Mouse (Mus musculus): ENCODE results near the gene BC067074.

BC067074 gene

DNA sequence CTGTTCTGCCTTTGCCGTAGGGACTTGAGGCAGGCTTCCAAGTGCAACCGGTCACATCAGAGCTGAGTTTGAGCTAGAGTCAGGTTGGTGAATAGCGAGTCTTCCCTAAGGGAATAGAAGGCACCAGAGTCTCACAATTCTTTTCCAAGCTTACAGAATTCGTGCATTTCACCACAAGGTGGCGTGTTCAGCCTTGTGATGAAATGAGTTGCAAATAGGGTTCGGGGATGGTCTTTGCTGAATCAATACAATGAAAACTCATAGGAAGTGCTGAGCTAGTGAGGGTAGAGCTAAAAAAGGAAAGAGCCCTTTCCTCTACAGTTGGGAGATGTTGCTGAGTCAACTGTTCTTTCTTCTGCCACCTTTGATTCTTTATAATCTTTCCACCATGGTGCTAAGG, 29.0 kb downstream of the BC067074 start:
- DNase-seq (ENCODE audit: low spot score in 2 of 2), result peak in 1 of 2 experiments; percentile 26

DNA sequence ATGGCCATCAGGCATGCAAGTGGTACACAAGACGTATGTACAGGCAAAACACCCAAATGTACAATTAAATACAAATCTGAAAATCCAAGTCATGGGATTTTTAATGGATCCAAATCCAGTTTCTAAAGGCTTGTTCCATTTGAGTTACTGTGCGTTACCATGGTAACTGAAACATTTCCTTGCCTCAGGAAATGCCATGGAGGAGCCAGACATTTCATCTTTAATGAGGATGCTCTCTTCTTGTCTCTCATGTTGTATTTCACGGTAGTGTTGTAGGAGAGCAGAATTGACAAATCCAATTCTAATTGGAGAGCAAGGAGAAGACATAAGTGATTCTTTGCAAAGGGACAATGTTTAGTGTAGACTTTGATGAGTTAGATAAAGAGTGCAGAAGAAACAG, 31.3 kb downstream of the BC067074 start:
- no peak for DNase-seq (ENCODE audit: low spot score in 2 of 2)

DNA sequence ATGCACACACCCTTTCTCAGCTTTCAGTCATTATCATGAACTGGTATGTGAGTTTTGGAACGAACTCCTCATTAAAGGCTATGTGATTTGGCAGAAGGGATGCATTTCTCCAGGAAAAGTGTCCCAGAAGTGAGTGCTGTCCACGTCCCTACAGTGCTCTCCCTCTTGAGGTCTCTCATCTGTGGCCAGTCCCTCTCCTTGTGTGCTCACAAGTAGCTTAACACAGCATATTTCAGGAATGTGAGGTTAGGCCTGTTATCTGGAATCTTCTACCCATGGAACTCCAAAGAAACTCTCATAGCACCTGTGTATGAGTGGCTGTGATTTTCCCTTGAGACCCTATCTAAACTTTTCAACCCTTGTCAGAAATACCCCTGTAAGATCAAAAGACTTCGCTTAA, 32.7 kb downstream of the BC067074 start:
- DNase-seq (ENCODE audit: low spot score in 2 of 2), result no peak

DNA sequence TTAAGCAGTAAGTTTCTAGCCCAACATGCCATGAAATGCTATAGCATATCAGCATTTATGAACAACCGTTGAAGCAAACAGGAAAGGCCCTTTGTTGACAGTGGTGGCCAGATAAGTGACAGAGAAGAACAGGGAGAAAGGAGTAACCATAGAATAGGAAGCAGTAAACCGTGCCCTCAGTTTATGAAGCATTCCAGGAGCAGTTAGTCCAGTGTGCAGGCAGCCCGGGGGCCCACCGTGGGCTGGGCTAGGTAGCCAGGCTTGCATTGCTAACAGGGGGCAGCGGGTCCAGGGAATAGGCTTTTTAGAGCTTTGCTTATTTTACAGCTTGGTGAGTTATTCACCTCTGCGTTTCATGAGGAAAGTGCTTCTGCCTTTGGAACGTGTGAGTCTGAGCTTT, 39.3 kb downstream of the BC067074 start:
- no peak for DNase-seq (ENCODE audit: low spot score in 2 of 2)

GRCm38 (mm10) chr13:113333374-113333773, 40.4 kb downstream of the BC067074 start:
- no peak for DNase-seq (ENCODE audit: low spot score in 2 of 2)

DNA sequence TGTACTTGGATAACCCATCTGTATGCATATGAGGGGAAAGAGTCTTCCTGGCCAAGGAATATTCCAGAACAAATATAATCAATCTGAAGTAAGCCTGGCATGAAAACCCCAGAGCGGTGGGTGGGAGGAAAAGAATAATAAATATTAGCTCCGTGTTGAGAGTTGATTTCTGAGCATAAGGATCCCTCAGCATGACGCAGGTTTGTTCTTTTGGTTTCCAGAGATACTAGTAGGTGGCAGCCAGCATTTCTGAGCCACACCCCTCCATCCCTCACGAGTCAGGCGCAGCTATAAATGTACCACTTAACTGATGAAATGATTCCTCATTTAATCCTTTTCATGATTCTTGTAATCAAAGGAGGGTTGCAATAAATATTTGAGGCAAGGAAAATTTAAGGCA, 41.0 kb downstream of the BC067074 start:
- DNase-seq (ENCODE audit: low spot score in 2 of 2), result no peak

DNA sequence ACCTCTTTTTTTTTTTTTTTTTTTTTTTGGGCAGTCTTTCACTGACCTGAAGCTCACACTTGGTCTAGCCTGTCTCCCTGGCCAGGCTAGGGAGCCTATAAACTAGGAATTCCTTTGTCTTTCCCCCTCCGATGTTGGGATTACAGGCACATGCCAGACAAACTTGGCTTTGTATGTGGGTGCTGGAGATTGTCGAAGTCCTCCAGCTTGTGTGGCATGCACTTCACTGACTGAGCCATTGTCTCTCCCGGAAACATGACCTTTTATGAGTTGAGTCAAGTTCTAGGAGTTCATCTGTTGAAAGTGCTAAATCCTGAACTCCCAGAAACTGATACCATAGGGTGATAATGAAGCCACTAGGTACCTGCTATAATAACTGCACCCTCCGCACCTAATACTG, 41.8 kb downstream of the BC067074 start:
- no peak for DNase-seq (ENCODE audit: low spot score in 2 of 2)

- DNase-seq (ENCODE audit: low spot score in 2 of 2), result peak in 1 of 2 experiments; percentile 50
Observed at GRCm38 (mm10) chr13:113337223-113337858, 44.4 kb downstream of the BC067074 start.

DNA sequence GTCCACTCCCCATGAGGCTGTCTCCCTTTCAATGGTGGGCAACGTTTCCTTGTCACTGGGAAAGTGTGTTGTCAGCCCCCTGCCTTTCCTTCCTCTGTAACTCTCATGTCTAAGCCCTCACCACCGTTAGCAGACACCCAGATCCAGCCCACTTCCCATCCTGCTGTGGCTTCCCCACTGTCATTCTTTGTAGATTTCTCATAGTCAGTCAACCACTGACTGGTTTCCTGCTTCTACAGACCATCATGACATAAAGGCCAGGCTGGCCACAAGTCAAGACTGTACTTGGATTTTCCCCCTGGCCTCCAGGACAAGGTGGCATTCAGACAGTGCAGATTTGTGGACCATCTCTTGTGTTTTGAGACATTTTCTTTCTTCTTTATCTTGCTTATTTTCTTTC, 47.7 kb downstream of the BC067074 start:
- DNase-seq (ENCODE audit: low spot score in 2 of 2), result no peak

DNA sequence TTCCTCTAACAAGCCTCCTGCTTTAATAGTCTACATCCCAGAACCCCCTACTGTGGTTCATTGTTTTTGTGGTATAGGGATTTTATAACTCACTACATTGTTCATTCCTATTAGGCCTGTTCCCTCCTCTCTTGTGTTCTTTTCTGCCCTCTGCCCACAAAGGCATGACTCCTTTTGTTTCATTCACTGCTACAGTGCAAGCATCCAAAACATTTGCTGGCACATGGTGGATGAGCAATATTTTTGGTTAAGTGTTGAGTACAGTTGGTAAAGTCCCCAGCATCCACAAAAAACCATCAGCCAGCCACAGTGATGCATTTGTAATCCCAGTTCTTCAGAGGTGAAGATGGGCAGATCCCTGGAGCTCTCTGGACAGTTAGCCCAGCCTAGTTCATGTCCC, 48.2 kb downstream of the BC067074 start:
- no peak for DNase-seq (ENCODE audit: low spot score in 2 of 2)

- no peak for DNase-seq (ENCODE audit: low spot score in 2 of 2)
Observed at GRCm38 (mm10) chr13:113342355-113342919, 49.5 kb downstream of the BC067074 start.

- DNase-seq (ENCODE audit: low spot score in 2 of 2), result no peak
Observed at GRCm38 (mm10) chr13:113350743-113351430, 57.9 kb downstream of the BC067074 start.

DNA sequence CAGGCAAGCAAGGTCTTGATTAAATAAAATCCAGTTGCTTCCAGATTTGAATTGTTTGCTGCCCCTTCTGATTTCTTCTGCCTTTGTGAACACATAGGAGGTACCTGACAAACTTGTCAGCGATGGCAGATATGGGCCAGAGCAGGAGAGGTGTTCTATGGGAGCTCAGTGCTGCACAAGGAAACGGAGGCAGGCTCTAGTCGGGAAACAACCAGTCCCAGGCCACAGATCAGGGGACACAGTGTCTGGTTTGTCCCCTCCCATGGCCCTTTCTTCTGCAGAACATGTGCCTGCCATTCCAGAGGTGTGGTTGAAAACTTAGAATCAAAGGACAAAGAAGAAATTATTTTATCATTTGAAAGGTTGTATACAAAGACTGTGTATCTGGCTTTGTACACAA, 60.6 kb downstream of the BC067074 start:
- no peak for DNase-seq (ENCODE audit: low spot score in 2 of 2)

DNA sequence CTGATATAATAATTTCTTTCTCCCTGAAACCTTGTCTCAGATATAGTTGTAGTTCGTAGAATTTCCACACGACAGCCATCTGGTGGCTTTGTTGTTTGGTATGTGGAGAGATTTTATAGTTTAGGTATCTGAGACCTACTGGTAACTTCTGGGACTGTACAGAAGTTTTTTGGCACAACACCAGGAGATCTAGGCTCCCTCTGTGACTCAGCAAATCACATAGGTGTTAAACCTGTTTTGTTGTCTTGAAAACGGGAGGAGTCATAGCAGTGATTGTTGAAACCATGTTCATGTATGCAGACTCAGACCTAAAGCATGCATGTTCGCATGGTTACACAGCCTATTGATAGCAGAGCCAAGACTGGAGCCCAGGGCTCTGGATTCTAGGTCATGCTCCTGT, 61.0 kb downstream of the BC067074 start:
- DNase-seq (ENCODE audit: low spot score in 2 of 2), result no peak

DNA sequence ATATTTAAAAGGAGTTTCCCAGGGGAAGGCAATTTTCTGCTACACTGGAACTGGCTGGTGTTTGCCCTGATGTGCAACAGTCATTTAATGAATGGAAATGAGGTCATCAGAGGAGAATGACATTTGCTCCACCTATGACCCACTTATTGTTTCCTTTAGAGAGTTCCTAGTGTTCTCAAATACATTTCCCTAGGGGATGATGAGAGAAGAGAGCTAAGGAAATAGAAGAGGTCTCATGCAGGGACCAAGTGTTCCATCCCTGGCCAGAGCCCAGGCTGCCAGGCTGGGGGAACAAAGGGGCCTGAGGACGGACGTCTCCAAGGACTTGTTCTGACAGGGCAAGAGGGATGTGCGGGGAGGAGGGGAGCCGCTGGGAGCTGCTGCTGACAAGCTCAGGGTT, 62.1 kb downstream of the BC067074 start:
- DNase-seq (ENCODE audit: low spot score in 2 of 2), result no peak

- no peak for DNase-seq (ENCODE audit: low spot score in 2 of 2)
Observed at GRCm38 (mm10) chr13:113357438-113358144, 64.6 kb downstream of the BC067074 start.

DNA sequence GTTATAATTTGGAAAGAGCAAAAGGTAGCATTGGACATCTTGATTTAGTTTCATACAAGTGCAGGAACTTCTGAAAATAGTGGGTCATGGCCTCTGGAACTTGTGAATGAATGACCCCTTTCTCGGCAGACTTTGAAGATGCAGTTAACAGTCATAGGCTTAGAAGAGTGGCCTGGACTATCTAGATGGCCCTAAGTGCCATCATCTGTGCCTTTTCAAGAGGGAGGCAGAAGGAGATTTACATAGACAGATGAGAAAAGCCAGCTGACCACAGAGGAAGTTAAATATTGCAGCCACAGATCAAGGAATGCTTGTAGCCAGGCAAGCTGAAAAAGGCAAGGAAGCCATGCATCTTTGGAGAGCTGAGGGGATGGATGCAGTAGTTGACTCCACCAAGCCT, 66.7 kb downstream of the BC067074 start:
- no peak for DNase-seq (ENCODE audit: low spot score in 2 of 2)

DNA sequence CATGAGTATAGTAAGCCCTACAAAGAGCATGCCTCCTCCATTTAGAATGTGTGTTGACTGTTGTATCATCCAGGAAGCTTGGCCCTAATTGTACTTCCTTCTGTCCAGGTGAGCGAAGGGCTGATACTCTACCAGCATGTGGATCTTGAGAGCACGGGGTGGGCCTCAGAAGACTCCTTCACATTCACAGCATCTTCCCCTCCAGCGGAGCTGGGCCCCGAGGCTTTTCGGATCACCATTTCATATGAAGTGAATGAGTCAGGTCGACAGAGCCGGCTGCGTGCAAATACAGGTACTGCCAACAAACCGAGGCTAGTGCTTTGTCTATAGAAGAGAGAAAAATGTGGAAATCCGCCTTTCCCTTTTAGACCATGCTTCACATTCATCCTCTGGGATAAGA, 73.0 kb downstream of the BC067074 start:
- no peak for DNase-seq (ENCODE audit: low spot score in 2 of 2)

DNA sequence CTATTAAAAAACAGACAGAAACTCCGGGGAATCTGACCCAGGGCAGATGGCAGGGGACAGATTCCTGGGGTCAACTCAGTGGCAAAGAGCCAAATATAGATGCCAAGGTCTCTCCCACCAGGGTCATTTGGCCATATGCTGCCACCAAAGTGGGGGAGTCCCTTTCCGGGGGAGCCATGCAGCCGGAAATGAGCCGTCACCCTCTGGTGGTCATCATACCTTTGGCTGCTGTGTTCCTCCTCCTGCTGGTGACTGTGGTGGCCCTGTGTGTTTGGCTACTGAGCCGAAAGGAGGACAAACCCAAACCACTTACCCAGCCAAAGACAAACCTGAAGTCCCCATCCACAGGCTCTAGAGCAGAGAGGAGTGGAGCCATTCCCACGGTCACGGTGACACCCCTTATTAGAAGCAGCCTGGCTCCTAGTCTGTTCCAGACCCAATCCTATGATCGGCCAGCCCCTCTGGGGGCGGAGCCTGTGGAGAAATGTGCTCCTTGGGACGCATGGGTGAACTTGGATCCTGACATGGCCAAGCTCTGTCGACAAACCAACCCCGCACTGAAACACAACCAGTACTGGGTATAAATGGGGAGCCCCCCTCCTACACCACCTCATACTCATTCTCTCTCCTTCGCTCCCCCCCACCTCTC, 76.1 kb downstream of the BC067074 start:
- no peak for DNase-seq (ENCODE audit: low spot score in 2 of 2)

DNA sequence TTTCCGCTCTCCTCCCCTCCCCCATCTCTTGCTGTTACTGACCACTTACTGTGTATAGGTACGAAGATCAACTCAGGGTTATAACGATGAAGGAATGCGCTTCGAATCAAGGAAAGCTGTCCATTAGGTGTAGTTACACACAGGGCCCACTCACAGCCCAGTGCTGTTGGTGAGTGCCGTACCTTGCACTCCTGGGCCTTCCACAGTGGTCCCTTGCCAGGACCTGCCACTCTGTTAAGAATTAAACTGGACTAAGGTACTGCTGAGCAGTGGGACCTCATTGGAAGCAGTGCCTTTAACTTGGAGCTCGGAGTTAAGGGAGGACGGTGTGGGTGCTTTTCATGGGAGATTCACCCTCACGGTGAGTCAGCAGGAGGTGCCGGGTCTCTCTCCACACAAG, 76.7 kb downstream of the BC067074 start:
- DNase-seq (ENCODE audit: low spot score in 2 of 2), result no peak

GRCm38 (mm10) chr13:113373291-113374083, 80.5 kb downstream of the BC067074 start:
- no peak for DNase-seq (ENCODE audit: low spot score in 2 of 2)

GRCm38 (mm10) chr13:113374084-113374405, 81.1 kb downstream of the BC067074 start:
- DNase-seq (ENCODE audit: low spot score in 2 of 2), result no peak

Measured in thymus, postnatal 10 days (tissue).